Mouse (Mus musculus) adrenal gland (tissue): Measurements from ENCODE around the gene Dcaf12.

Source experiments
- intact Hi-C: fragments of 180-260 bp; cut with DNase I; formaldehyde crosslinking; loops from one replicate; pipeline ENCODE4 v1.15.1; 2025

Dcaf12 gene

DNA sequence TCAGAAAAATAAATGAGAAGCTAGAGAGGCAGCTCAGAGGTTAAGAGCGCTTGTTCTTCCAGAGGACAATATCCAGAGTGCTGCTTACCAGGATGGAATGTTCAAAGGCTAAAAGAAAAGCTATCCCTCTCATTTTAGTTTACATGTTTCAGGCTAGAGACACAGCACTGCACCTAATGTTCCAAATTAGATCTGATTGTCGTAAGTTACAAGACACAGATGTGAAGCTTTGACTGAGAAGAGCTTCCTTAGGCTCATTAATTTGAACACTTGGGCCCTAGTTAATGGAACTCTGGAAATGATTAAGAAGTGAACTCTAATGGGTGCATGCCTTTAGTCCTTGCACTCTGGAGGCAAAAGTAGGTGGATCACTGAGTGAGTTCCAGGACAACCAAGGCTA, 60.9 kb downstream of the Dcaf12 start:
- intact Hi-C loops: no loop called here

GRCm38 (mm10) chr4:41245408-41245807, 69.3 kb downstream of the Dcaf12 start:
- intact Hi-C loops: no loop called here
